Mouse (Mus musculus) hematopoietic multipotent progenitor cell, adult 10-12 weeks (in vitro differentiated cells): ENCODE data around the gene Sarm1. TPM values are rescaled to one million over a fixed set of nuclear protein-coding genes. Genes with fewer than 3 reads are reported as not detected.

Experiments used
- polyA plus RNA-seq: library from polyadenylated mRNA; stranded (reverse); fragments of >175 nt; gene quantifications from 2 replicates; pipeline ENCODE4 v1.2.3, GENCODE M21; 2012; ENCODE audit warnings: low replicate concordance

Sarm1 gene
- polyA plus RNA-seq = 0.72 and 1.3 TPM in 2 replicates

GRCm38 (mm10) chr11:78497544-78498522 is at the start of gene Sarm1:
Sarm1 (minus strand) TSS chr11:78497754.

GRCm38 (mm10) chr11:78536080-78536689 is 38.6 kb upstream of the Sarm1 start, which contains the start of the genes Tnfaip1 and Ift20:
Tnfaip1 (minus strand) TSS chr11:78536332.
Ift20 (plus strand) TSS chr11:78536361.

GRCm38 (mm10) chr11:78512025-78512957 is 14.7 kb upstream of the Sarm1 start, which contains the start of the genes Tmem199 and Poldip2:
Tmem199 (minus strand) TSS chr11:78512172.
Poldip2 (plus strand) TSS chr11:78512193.

GRCm38 (mm10) chr11:78502909-78503650 is 5.5 kb upstream of the Sarm1 start, which contains the start of gene Sebox:
Sebox (plus strand) TSS chr11:78503447.

GRCm38 (mm10) chr11:78499004-78499403 is 1.4 kb upstream of the Sarm1 start, which contains the start of gene Vtn:
Vtn (plus strand) TSS chr11:78499091.

GRCm38 (mm10) chr11:78465568-78466180 is 31.9 kb downstream of the Sarm1 start, which contains the start of gene Slc46a1:
Slc46a1 (plus strand) TSS chr11:78465697.

Other genes starting within 250 kb of the Sarm1 start
- 23.0 and 73.1 TPM in 2 replicates for gene 2610507B11Rik, start 236.0 kb downstream of the Sarm1 start, polyA plus RNA-seq
- gene BC030499, start 206.9 kb downstream of the Sarm1 start, polyA plus RNA-seq = not detected in 2 replicates
- 2.1 and 18.1 TPM in 2 replicates for gene Spag5, start 196.2 kb downstream of the Sarm1 start, polyA plus RNA-seq
- gene Aldoc, start 174.8 kb downstream of the Sarm1 start, polyA plus RNA-seq = 0.53 and 3.2 TPM in 2 replicates
- gene Pigs, start 169.3 kb downstream of the Sarm1 start, polyA plus RNA-seq = 39.9 and 105 TPM in 2 replicates
- gene Unc119, start 154.3 kb downstream of the Sarm1 start, polyA plus RNA-seq = 58.3 and 116 TPM in 2 replicates
- not detected in 2 replicates for gene Foxn1, start 111.2 kb downstream of the Sarm1 start, polyA plus RNA-seq
- 0.12 TPM in 1 of 2 replicates, not detected in the other for gene Slc13a2, start 75.5 kb downstream of the Sarm1 start, polyA plus RNA-seq
- gene Slc46a1, start 32.1 kb downstream of the Sarm1 start, polyA plus RNA-seq = 1.1 and 1.9 TPM in 2 replicates
- not detected in 2 replicates for gene Vtn, start 1.3 kb upstream of the Sarm1 start, polyA plus RNA-seq
- not detected in 2 replicates for gene Sebox, start 5.7 kb upstream of the Sarm1 start, polyA plus RNA-seq
- gene Tmem199, start 14.4 kb upstream of the Sarm1 start, polyA plus RNA-seq = 12.6 and 34.2 TPM in 2 replicates
- gene Poldip2, start 14.4 kb upstream of the Sarm1 start, polyA plus RNA-seq = 19.9 and 24.5 TPM in 2 replicates
- gene Tnfaip1, start 38.6 kb upstream of the Sarm1 start, polyA plus RNA-seq = 7.6 and 11.1 TPM in 2 replicates
- gene Ift20, start 38.6 kb upstream of the Sarm1 start, polyA plus RNA-seq = 16.0 and 48.5 TPM in 2 replicates
- gene Tmem97, start 53.0 kb upstream of the Sarm1 start, polyA plus RNA-seq = 3.9 and 6.0 TPM in 2 replicates
- gene Nlk, start 199.6 kb upstream of the Sarm1 start, polyA plus RNA-seq = 19.0 and 19.3 TPM in 2 replicates